Mouse (Mus musculus) bone marrow, adult 2 months (tissue): ENCODE measurements around the gene Slc24a3.

Experiments
- CTCF ChIP-seq: fragments of 200-500 bp; IDR thresholded peaks from 2 replicates; pipeline ENCODE4 v1.5.1; 2011; ENCODE audit warnings: low read length, control low read depth; ENCODE audit not compliant: control insufficient read depth, insufficient read depth
- POLR2A ChIP-seq: fragments of 200-500 bp; IDR thresholded peaks from 2 replicates; pipeline ENCODE4 v1.6.1; 2011; ENCODE audit warnings: low read depth, mild to moderate bottlenecking, control low read depth, low read length, borderline replicate concordance; ENCODE audit not compliant: control insufficient read depth

GRCm38 (mm10) chr2:145283746-145284145 lies 116.2 kb downstream of the Slc24a3 start:
- no peak for TF ChIP-seq POLR2A
- no peak for TF ChIP-seq CTCF
